Mouse (Mus musculus) left cerebral cortex, adult 6 months (tissue): ENCODE data around the gene Map6. TPM values are rescaled to one million over a fixed set of nuclear protein-coding genes. Genes with fewer than 3 reads are reported as not detected.

Experiments
- long read RNA-seq, 2 experiments: library from polyadenylated mRNA; unstranded; transcript quantifications; one replicate each; pipeline ENCODE4 v2.0.0; 2019 to 2020
- polyA plus RNA-seq: library from polyadenylated mRNA; unstranded; fragments of <200 nt; fragmentation: Nextera tagmentation; gene quantifications from 2 replicates; pipeline ENCODE4 v1.2.3, GENCODE M21; 2021

The Map6 gene
- polyA plus RNA-seq = 33.9 and 44.2 TPM in 2 replicates
- long read RNA-seq, experiment 1, full-length matches to known transcripts = 225 of 251 reads
- long read RNA-seq, experiment 1, partial matches to known transcripts = 5 of 251 reads
- long read RNA-seq, experiment 1, other reads (novel, unspliced or antisense) = 21 of 251 reads
- long read RNA-seq, experiment 2, full-length matches to known transcripts = 15 of 33 reads
- long read RNA-seq, experiment 2, partial matches to known transcripts = 11 of 33 reads
- long read RNA-seq, experiment 2, other reads (novel, unspliced or antisense) = 7 of 33 reads

GRCm38 (mm10) chr7:99267251-99267896 is at the start of gene Map6:
Gene Map6, plus strand, starts transcription at chr7:99267447.

GRCm38 (mm10) chr7:99238417-99238816 is 28.8 kb upstream of the Map6 start, which contains the start of gene Mogat2:
Gene Mogat2, minus strand, starts transcription at chr7:99238619.

GRCm38 (mm10) chr7:99352526-99353400 is 85.5 kb downstream of the Map6 start, which contains the start of gene Serpinh1:
Gene Serpinh1, minus strand, starts transcription at chr7:99353239.

GRCm38 (mm10) chr7:99381214-99382087 is 114.2 kb downstream of the Map6 start, which contains the start of gene Gdpd5:
Gene Gdpd5, plus strand, starts transcription at chr7:99381414.

Other genes with a start within 250 kb of the Map6 start
- gene Uvrag, start 126.3 kb upstream of the Map6 start, polyA plus RNA-seq = 17.2 and 27.8 TPM in 2 replicates
- gene Dgat2, start 84.7 kb upstream of the Map6 start, polyA plus RNA-seq = 83.1 and 96.6 TPM in 2 replicates
- 0.11 TPM in 1 of 2 replicates, not detected in the other for gene Mogat2, start 28.8 kb upstream of the Map6 start, polyA plus RNA-seq
- gene Serpinh1, start 85.8 kb downstream of the Map6 start, polyA plus RNA-seq = 2.1 and 5.9 TPM in 2 replicates
- gene Gdpd5, start 114.0 kb downstream of the Map6 start, polyA plus RNA-seq = 12.7 and 13.6 TPM in 2 replicates
- 0.51 and 2.3 TPM in 2 replicates for gene Klhl35, start 198.6 kb downstream of the Map6 start, polyA plus RNA-seq
- 753 and 1,017 TPM in 2 replicates for gene Rps3, start 216.3 kb downstream of the Map6 start, polyA plus RNA-seq